Mouse (Mus musculus): ENCODE results near the gene Tbc1d5.

DNA sequence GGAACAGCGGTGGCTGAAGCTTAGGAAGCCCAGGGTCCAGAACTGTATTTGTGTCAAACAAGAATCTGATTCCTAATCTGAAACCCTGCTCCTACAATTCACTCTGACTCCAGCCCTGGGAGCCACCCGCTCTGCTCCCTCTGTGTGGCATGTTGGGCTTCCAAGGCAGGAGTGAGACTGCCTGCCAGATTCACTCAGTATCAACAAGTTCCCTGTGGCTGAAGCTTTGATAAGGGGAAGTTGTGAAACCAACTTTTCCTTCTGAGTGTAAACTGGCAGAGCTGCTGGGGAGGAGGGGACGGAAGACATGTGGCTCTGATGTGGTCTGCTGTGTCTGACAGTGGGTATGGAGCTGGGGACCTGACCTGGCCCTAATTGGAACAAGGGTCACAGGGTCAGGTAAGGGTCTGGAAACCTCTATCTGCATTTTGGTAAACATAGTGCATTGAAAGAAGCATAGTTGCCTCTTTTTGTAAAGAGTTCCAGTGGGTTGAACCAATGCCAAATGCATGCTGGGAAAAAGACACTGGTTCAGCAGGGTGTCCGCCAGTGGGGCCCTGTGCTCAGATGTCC is 443.7 kb downstream of the Tbc1d5 start:
- no peak for TF ChIP-seq GATA1 (IDR thresholded peaks at IDR 0.05; ENCODE audit: low read length)
- TF ChIP-seq TAL1 (IDR thresholded peaks at IDR 0.05; ENCODE audit: low read length), result no peak

Measured in erythroblast, embryonic 14.5 days (primary cell).